Mouse (Mus musculus) liver, embryonic 12.5 days (tissue): ENCODE measurements at regions not wholly inside any gene's neighbourhood (a gene's known extent, or its start where the extent isn't known, plus 50 kb on each side); places are given as distances from the start of the nearest gene placed in this dataset.
A peak's percentile ranks its signal among the peaks of the same experiment; 100 is the strongest.

Experiments
- ATAC-seq: fragments of 200-750 bp; cut with Nextera tagmentation; 2 replicates; pipeline ENCODE4 v1.8.0; 2017; ENCODE audit warnings: moderate number of reproducible peaks, mild to moderate bottlenecking, moderate library complexity
- H3K27ac ChIP-seq: fragments of 300-500 bp; sonication (generic); 2 replicates; pipeline ENCODE4 v1.5.1; 2016; ENCODE audit warnings: mild to moderate bottlenecking
- H3K27me3 ChIP-seq: fragments of 300-500 bp; sonication (generic); replicated peaks from 2 replicates; pipeline ENCODE4 v1.6.1; 2016; ENCODE audit warnings: mild to moderate bottlenecking, moderate library complexity
- H3K36me3 ChIP-seq: fragments of 300-500 bp; sonication (generic); 2 replicates; pipeline ENCODE4 v1.6.1; 2016; ENCODE audit warnings: mild to moderate bottlenecking, moderate library complexity
- H3K4me1 ChIP-seq: fragments of 300-500 bp; sonication (generic); 2 replicates; pipeline ENCODE4 v1.6.1; 2016
- H3K4me2 ChIP-seq: fragments of 300-500 bp; sonication (generic); 2 replicates; pipeline ENCODE4 v1.6.1; 2016; ENCODE audit warnings: mild to moderate bottlenecking, moderate library complexity
- H3K4me3 ChIP-seq: fragments of 300-500 bp; sonication (generic); 2 replicates; pipeline ENCODE4 v1.5.1; 2016; ENCODE audit warnings: mild to moderate bottlenecking, moderate library complexity
- H3K9ac ChIP-seq: fragments of 300-500 bp; sonication (generic); 2 replicates; pipeline ENCODE4 v1.6.1; 2016; ENCODE audit warnings: mild to moderate bottlenecking, moderate library complexity
- H3K9me3 ChIP-seq: fragments of 300-500 bp; sonication (generic); replicated peaks from 2 replicates; pipeline ENCODE4 v1.6.1; 2016; ENCODE audit warnings: mild to moderate bottlenecking, moderate library complexity
- WGBS: fragments of 180-500 bp; shearing (Covaris S2); methylation state at CpG from one replicate; pipeline ENCODE4 v1.1.7; 2016; ENCODE audit not compliant: insufficient replicate concordance; 5-methylcytosine and 5-hydroxymethylcytosine counted together

DNA sequence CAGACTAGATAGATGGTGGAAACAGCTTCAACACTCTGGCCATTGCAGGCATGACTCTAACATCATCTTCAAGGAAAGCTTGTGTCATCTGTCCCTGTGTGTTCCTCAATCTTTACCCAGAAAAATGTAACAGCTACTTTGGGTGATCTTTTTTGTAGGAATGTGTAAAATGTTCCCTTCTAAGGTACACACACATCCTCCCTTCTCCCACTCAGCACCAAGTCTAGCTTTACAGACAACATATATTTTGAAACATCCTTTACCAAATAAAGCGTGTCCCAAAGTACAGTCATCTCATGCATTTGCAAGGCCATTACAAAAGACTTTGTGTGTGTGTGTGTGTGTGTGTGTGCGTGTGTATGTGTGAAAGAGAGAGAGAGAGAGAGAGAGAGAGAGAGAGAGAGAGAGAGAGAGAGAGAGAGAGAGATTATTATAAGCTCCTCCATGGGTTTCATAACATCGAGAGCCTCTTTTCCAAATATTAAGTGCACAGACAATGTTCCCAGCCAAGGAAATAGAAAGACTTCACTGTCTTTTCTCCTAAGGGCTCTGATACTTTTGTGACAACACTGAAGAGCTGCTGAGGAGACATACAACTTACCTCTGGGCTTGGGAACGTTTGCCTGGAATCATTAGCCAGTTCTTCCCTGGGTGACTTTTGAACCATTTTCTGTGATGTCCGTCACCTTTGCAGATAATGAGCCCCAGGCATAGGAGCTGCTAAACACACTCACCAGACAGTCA is 164.0 kb downstream of the Fzd1 start:
- H3K9me3 ChIP-seq: no peaks in the 10 kb centered on the region
- H3K4me2 ChIP-seq: no peak overlapping the region

DNA sequence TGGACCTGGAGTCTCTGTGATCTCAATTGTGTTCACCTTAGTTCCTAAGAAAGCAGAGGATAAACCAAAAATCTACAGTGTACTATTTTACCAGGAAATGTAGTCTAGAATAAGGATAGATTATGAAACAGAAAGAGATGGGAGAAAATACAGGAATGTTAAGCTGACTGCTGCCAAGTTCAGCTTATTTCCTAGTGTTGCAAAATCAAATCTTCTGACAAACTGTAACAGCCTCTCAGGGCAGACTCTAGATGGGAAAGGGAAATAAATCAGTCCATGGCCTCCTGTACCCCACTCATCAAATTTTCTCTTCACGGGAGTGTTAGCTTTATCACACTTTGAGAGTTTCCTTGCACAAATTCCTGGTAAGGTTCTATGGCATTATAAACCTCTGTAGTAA is 166.1 kb downstream of the Fzd1 start:
- H3K4me3 ChIP-seq: no peak overlapping the region
- no peak for ATAC-seq
- H3K36me3 ChIP-seq: no peaks in the 10 kb centered on the region
- H3K27me3 ChIP-seq: no peaks in the 10 kb centered on the region
- H3K9ac ChIP-seq: no peak overlapping the region
- H3K4me1 ChIP-seq: no peaks in the 10 kb centered on the region
- no peak overlapping the region for H3K4me2 ChIP-seq
- no peaks in the 10 kb centered on the region for H3K9me3 ChIP-seq
- H3K27ac ChIP-seq: no peak overlapping the region
- WGBS: 50% methylated on average over 1 of the region's 1 CpGs

More for the DNA sequence above, 164.0 kb downstream of the Fzd1 start:
- no peak for ATAC-seq
- Histone ChIP-seq H3K27me3 (no peaks in the 10 kb centered on the region), H3K27ac (no peak overlapping the region), H3K4me1 (no peaks in the 10 kb centered on the region), H3K4me3 (no peak overlapping the region), H3K9ac (no peak overlapping the region), H3K36me3 (no peaks in the 10 kb centered on the region)
- WGBS: 64% methylated on average over 5 of the region's 5 CpGs

- no peak overlapping the region for H3K27ac ChIP-seq
- H3K9ac ChIP-seq: no peak overlapping the region
- no peaks in the 10 kb centered on the region for H3K9me3 ChIP-seq
- 48% methylated on average over 1 of the region's 1 CpGs for WGBS
- H3K27me3 ChIP-seq: no peaks in the 10 kb centered on the region
- no peak overlapping the region for H3K4me2 ChIP-seq
- no peaks in the 10 kb centered on the region for H3K4me1 ChIP-seq
- no peak overlapping the region for H3K4me3 ChIP-seq
- ATAC-seq: no peak
- H3K36me3 ChIP-seq: no peaks in the 10 kb centered on the region
These were observed 174.9 kb downstream of the Fzd1 start for GRCm38 (mm10) chr5:4582702-4583475.

GRCm38 (mm10) chr5:4580185-4580839 is 177.5 kb downstream of the Fzd1 start:
- Histone ChIP-seq H3K4me2 (no peak overlapping the region), H3K27ac (no peak overlapping the region), H3K9me3 (no peaks in the 10 kb centered on the region), H3K4me3 (no peak overlapping the region), H3K4me1 (no peaks in the 10 kb centered on the region), H3K9ac (no peak overlapping the region), H3K36me3 (no peaks in the 10 kb centered on the region), H3K27me3 (no peaks in the 10 kb centered on the region)
- WGBS: 59% methylated on average over 8 of the region's 8 CpGs
- ATAC-seq: no peak

- H3K4me2 ChIP-seq: no peak overlapping the region
- no peaks in the 10 kb centered on the region for H3K4me1 ChIP-seq
- no peaks in the 10 kb centered on the region for H3K36me3 ChIP-seq
- no peak overlapping the region for H3K27ac ChIP-seq
- no peak overlapping the region for H3K9ac ChIP-seq
- H3K4me3 ChIP-seq: no peak overlapping the region
- no peaks in the 10 kb centered on the region for H3K9me3 ChIP-seq
- H3K27me3 ChIP-seq: no peaks in the 10 kb centered on the region
- no peak for ATAC-seq
- 46% methylated on average over 3 of the region's 3 CpGs for WGBS
These were observed 179.0 kb downstream of the Fzd1 start for GRCm38 (mm10) chr5:4578856-4579255.

- Histone ChIP-seq H3K36me3 (no peaks in the 10 kb centered on the region), H3K4me1 (no peaks in the 10 kb centered on the region), H3K4me2 (no peak overlapping the region), H3K9me3 (no peaks in the 10 kb centered on the region), H3K4me3 (no peak overlapping the region), H3K27ac (no peak overlapping the region), H3K27me3 (no peaks in the 10 kb centered on the region), H3K9ac (no peak overlapping the region)
- 65% methylated on average over 6 of the region's 6 CpGs for WGBS
- no peak for ATAC-seq
These were observed 180.7 kb downstream of the Fzd1 start for GRCm38 (mm10) chr5:4577179-4577578.

- Histone ChIP-seq H3K36me3 (no peaks in the 10 kb centered on the region), H3K4me2 (no peak overlapping the region), H3K4me1 (no peaks in the 10 kb centered on the region), H3K27me3 (no peaks in the 10 kb centered on the region), H3K9me3 (no peaks in the 10 kb centered on the region), H3K9ac (no peak overlapping the region), H3K4me3 (no peak overlapping the region), H3K27ac (no peak overlapping the region)
- ATAC-seq: peak; percentile 51; the same call in 1 of the 2 replicates
- 60% methylated on average over 6 of the region's 6 CpGs for WGBS
These were observed 194.0 kb downstream of the Fzd1 start for GRCm38 (mm10) chr5:4563862-4564261.

DNA sequence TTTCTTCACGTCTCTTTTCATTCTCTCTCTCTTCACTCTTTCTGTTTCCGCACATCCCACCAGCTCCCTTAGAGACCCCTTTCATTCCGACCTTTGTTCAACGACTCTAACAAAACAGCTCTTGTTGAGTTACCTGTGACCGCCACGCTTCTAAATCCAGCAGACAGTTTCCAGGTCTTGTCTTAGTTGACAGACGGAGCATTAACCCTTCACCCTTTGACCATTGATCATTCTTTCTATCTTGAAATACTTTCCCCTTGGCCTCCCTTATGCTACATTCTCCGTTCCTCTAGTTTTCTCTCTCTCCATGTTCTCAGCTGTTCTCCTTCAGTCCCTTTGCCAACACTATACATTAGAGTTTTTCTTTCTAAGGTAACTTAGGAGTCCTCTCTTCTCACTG is 196.2 kb downstream of the Fzd1 start:
- H3K9ac ChIP-seq: no peak overlapping the region
- no peak for ATAC-seq
- no peak overlapping the region for H3K27ac ChIP-seq
- no peaks in the 10 kb centered on the region for H3K27me3 ChIP-seq
- no peak overlapping the region for H3K4me3 ChIP-seq
- H3K4me2 ChIP-seq: no peak overlapping the region
- no peaks in the 10 kb centered on the region for H3K4me1 ChIP-seq
- no peaks in the 10 kb centered on the region for H3K9me3 ChIP-seq
- no peaks in the 10 kb centered on the region for H3K36me3 ChIP-seq
- WGBS: 68% methylated on average over 8 of the region's 8 CpGs

- Histone ChIP-seq H3K27ac (no peak overlapping the region), H3K9me3 (no peaks in the 10 kb centered on the region), H3K36me3 (no peaks in the 10 kb centered on the region), H3K9ac (no peak overlapping the region), H3K27me3 (no peaks in the 10 kb centered on the region), H3K4me3 (no peak overlapping the region), H3K4me2 (no peak overlapping the region), H3K4me1 (no peaks in the 10 kb centered on the region)
- WGBS: 52% methylated on average over 4 of the region's 4 CpGs
- ATAC-seq: no peak
These were observed 196.7 kb downstream of the Fzd1 start for GRCm38 (mm10) chr5:4561139-4561470.

- Histone ChIP-seq H3K27me3 (no peaks in the 10 kb centered on the region), H3K9me3 (no peaks in the 10 kb centered on the region), H3K4me1 (no peaks in the 10 kb centered on the region), H3K4me3 (no peak overlapping the region), H3K4me2 (no peak overlapping the region), H3K27ac (no peak overlapping the region), H3K9ac (no peak overlapping the region), H3K36me3 (no peaks in the 10 kb centered on the region)
- 55% methylated on average over 7 of the region's 7 CpGs for WGBS
- no peak for ATAC-seq
These were observed 197.3 kb downstream of the Fzd1 start for GRCm38 (mm10) chr5:4560370-4561138.

DNA sequence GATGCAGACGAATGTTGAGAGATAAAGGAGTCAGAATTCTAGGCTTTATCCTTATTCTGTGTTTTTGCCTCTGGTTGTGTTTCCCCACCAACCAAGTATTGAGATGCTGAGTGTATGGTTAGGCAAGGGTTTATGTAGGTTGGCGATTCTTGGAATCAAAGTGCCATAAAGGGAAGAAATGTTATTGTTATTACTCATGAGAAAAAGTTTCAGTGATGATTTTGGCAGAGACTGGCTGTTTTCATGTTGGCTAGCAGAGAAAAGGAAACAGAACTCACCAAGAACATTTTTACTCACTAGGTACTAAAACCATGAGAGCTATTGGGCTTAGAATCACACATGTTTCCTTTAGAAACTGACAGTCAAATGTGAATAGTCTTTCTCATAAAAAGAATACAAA is 202.9 kb downstream of the Fzd1 start:
- Histone ChIP-seq H3K9ac (no peak overlapping the region), H3K9me3 (no peaks in the 10 kb centered on the region; the same call in 1 of the 2 replicates), H3K4me3 (no peak overlapping the region), H3K4me2 (no peak overlapping the region), H3K4me1 (no peaks in the 10 kb centered on the region), H3K27me3 (no peaks in the 10 kb centered on the region), H3K27ac (no peak overlapping the region), H3K36me3 (no peaks in the 10 kb centered on the region)
- ATAC-seq: no peak
- WGBS: 38% methylated on average over 2 of the region's 2 CpGs

- no peak for ATAC-seq
- no peaks in the 10 kb centered on the region for H3K27me3 ChIP-seq
- H3K36me3 ChIP-seq: no peaks in the 10 kb centered on the region
- no peak overlapping the region for H3K27ac ChIP-seq
- H3K9ac ChIP-seq: no peak overlapping the region
- 65% methylated on average over 5 of the region's 6 CpGs for WGBS
- H3K9me3 ChIP-seq: no peaks in the 10 kb centered on the region
- H3K4me2 ChIP-seq: no peak overlapping the region
- no peaks in the 10 kb centered on the region for H3K4me1 ChIP-seq
- H3K4me3 ChIP-seq: no peak overlapping the region
These were observed 219.3 kb downstream of the Fzd1 start for GRCm38 (mm10) chr5:4538572-4538971.
